Mouse (Mus musculus) kidney, postnatal 0 days (tissue): ENCODE results near the gene Tmem88b. TPM values are rescaled to one million over a fixed set of nuclear protein-coding genes. Genes with fewer than 3 reads are reported as not detected.

Source experiments
- ATAC-seq: fragments of 200-750 bp; cut with Nextera tagmentation; replicated peaks from 2 replicates; pipeline ENCODE4 v1.8.0; 2017; ENCODE audit warnings: low read depth, moderate number of reproducible peaks, moderate TSS enrichment, moderate library complexity; ENCODE audit not compliant: low FRiP score
- DNase-seq: peaks from one replicate; pipeline ENCODE4 v3.0.0-alpha.2; 2016; ENCODE audit warnings: low spot score
- H3K27ac ChIP-seq: fragments of 300-500 bp; sonication (generic); 2 replicates; pipeline ENCODE4 v1.5.1; 2014; ENCODE audit warnings: mild to moderate bottlenecking
- H3K27me3 ChIP-seq: fragments of 300-500 bp; sonication (generic); 2 replicates; pipeline ENCODE4 v1.6.1; 2014; ENCODE audit warnings: low read length, mixed read lengths; ENCODE audit not compliant: insufficient read depth
- H3K36me3 ChIP-seq: fragments of 300-500 bp; sonication (generic); 2 replicates; pipeline ENCODE4 v1.6.1; 2014; ENCODE audit warnings: low read length, mixed read lengths; ENCODE audit not compliant: insufficient read depth
- H3K4me1 ChIP-seq: fragments of 300-500 bp; sonication (generic); replicated peaks from 2 replicates; pipeline ENCODE4 v1.6.1; 2014; ENCODE audit warnings: antibody characterized with exemption, low read length, mixed read lengths; ENCODE audit not compliant: insufficient read depth
- H3K4me2 ChIP-seq: fragments of 300-500 bp; sonication (generic); 2 replicates; pipeline ENCODE4 v1.6.1; 2014; ENCODE audit warnings: mild to moderate bottlenecking, low read length, moderate library complexity, mixed read lengths
- H3K4me3 ChIP-seq: fragments of 300-500 bp; sonication (generic); replicated peaks from 2 replicates; pipeline ENCODE4 v1.5.1; 2014; ENCODE audit warnings: low read depth, low read length
- H3K9ac ChIP-seq: fragments of 300-500 bp; sonication (generic); 2 replicates; pipeline ENCODE4 v1.6.1; 2014; ENCODE audit warnings: low read depth, low read length
- H3K9me3 ChIP-seq: fragments of 300-500 bp; sonication (generic); replicated peaks from 2 replicates; pipeline ENCODE4 v1.6.1; 2016; ENCODE audit warnings: low read length, inconsistent platforms, mixed read lengths
- CTCF ChIP-seq: IDR thresholded peaks from 2 replicates; pipeline ENCODE4 v1.5.1; 2016; ENCODE audit warnings: antibody characterized with exemption, low read depth, mild to moderate bottlenecking, moderate library complexity
- WGBS: fragments of 180-500 bp; shearing (Covaris S2); extraction: QIAGEN DNeasy Blood & Tissue Kit; methylation state at CpG from one replicate; pipeline ENCODE4 v1.1.7; 2014; 5-methylcytosine and 5-hydroxymethylcytosine counted together
- polyA plus RNA-seq: library from polyadenylated mRNA; unstranded; fragments of >200 nt; fragmentation: Nextera tagmentation; extraction: Ambion mirVana; gene quantifications from 2 replicates; pipeline ENCODE4 v1.2.1, GENCODE M21; 2015

Gene Tmem88b
- polyA plus RNA-seq, 1 experiment from 2014 or later = 0.16 TPM

DNA sequence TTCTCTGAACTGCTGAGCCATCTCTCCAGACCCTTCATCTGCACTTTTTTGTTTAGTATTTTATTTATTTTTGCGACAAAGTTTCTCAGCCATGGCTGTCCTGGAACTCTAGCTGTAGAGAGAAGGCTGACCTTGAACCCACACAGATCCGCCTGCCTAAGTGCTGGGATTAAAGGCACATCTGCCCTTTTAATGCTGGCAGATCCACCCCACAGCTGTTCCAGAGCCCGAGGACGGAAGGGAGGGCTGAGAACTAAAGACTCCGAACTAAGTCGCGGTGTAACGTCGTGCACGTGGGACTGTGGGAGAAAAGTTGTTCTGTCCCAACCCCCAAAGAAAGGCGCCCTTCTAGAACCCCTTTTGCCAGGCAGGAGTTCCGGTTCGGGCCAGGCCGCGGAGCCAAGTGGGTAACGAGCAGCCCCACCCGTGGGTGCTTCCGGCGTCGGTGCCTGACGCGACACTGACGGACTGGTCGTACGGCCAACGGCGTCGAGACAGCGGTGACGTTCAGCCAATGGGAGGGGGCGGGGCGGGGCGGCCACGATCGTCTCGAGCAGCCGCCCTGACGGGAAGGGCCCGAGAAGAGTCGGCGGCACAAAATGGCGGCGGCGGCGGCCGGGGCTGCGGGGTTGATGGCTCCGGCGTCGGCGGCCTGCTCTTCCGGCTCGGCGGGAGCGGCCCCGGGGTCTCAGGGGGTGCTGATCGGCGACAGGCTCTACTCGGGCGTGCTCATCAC, 26.4 kb upstream of the Tmem88b start, which contains the start of gene Ccnl2:
Gene Ccnl2 (plus strand): TSS at position 561 of the 736 bp plus-strand sequence.
- WGBS = under 1% methylated on average over 51 of the region's 60 CpGs
- Histone ChIP-seq H3K4me3 (peak within 1 kb of the TSS; percentile 99), H3K4me2 (peak within 1 kb of the TSS; percentile 90), H3K4me1 (peaks cover 9% of the 10 kb centered on the region), H3K36me3 (peaks cover 54% of the 10 kb centered on the region), H3K9ac (peak within 1 kb of the TSS; percentile 99), H3K27ac (peak within 1 kb of the TSS; percentile 87), H3K27me3 (no peaks in the 10 kb centered on the region), H3K9me3 (no peaks in the 10 kb centered on the region)
- no peak for TF ChIP-seq CTCF
- peak; percentile 95 for DNase-seq
- peak; percentile 98 for ATAC-seq

DNA sequence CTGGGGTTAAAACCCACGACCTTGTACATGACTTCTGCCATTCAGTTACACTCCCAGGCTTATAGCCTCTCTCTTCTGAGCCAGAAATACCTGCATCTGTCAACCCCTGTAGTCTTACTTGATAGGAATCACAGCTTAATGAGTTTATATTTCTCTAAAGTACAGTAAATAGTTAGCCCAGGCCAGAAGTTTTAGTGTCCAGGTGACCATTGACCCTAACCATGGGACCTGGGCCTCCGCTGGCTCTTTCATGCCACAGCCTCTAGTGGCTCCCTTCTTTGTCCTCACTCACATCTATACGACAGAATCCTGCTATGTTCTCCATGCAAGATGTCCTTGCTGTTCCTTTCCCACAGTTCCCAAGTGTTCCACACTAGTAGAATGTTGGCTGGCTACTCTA, 22.2 kb upstream of the Tmem88b start:
- WGBS = 79% methylated on average over 3 of the region's 3 CpGs
- ATAC-seq = no peak
- DNase-seq = no peak
- no peak overlapping the region for H3K4me2 ChIP-seq
- TF ChIP-seq CTCF = no peak
- H3K36me3 ChIP-seq = peaks cover 32% of the 10 kb centered on the region
- H3K4me1 ChIP-seq = peaks cover 7% of the 10 kb centered on the region
- H3K4me3 ChIP-seq = no peak overlapping the region
- H3K9ac ChIP-seq = no peak overlapping the region
- no peaks in the 10 kb centered on the region for H3K9me3 ChIP-seq
- H3K27me3 ChIP-seq = no peaks in the 10 kb centered on the region
- H3K27ac ChIP-seq = no peak overlapping the region

DNA sequence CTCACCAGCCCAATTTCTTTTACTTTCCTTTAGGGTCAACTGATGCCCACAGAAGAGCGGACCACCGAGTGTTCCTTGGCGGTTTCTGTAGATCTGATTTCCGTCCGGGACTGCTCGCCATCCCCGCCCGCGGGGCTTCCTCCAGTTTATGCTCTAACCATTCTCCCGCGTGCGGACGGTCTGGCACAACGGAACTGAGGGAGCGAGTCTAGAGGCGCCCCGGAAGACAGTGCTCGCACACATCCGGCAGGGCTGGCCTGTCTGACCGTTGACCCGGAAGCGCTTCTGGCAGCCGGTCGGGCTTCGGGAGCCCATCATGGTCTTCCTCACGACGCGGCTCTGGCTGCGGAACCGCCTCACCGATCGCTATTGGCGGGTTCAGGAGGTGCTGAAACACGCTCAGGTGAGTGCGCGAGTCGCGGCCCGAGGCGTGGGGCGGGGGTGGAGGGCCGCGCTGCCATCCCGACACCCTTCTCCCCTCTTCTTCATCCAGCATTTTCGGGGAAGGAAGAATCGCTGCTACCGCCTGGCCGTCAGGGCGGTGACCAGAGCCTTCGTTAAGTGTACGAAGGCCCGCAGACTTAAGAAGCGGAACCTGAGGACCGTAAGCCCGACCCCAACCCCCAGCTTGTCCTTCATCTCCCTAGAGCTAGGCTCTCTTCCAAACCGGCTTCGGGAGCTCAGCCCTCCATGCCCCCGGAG, 17.8 kb upstream of the Tmem88b start:
- TF ChIP-seq CTCF = no peak
- peak overlapping the region; percentile 81 for H3K27ac ChIP-seq
- no peaks in the 10 kb centered on the region for H3K9me3 ChIP-seq
- peak overlapping the region; percentile 90 for H3K4me3 ChIP-seq
- DNase-seq (peak; percentile 97), ATAC-seq (peak; percentile 99)
- WGBS = under 1% methylated on average over 58 of the region's 58 CpGs
- H3K4me2 ChIP-seq = peak overlapping the region; percentile 80
- peaks cover 9% of the 10 kb centered on the region for H3K4me1 ChIP-seq
- H3K27me3 ChIP-seq = no peaks in the 10 kb centered on the region
- H3K9ac ChIP-seq = peak overlapping the region; percentile 90
- H3K36me3 ChIP-seq = peaks cover 11% of the 10 kb centered on the region

DNA sequence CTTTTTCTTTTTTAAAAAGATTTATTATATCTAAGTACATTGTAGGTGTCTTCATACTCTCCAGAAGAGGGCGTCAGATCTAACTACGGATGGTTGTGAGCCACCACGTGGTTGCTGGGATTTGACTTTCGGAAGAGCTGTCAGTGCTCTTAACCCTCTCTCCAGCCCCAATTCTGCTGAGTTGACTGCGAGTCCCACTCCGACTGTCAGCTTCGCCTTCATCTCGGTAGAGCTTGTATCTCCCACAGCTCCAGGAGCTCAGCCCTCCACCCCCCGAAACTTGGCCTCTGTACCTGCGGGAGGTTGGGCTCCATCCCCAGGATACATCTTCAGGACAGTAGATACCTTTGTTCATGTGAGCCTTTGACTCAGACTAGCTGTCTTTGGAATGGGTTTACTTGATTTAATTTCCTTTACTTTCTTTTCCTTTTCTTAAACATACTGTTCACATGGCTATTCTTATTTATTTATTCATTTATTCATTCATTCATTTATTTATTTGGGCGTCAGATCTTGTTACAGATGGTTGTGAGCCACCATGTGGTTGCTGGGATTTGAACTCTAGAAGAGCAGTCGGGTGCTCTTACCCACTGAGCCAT, 17.2 kb upstream of the Tmem88b start, which contains the start of gene Mrpl20:
Gene Mrpl20 (plus strand): TSS at position 138 of the 599 bp plus-strand sequence.
- H3K9me3 ChIP-seq = no peaks in the 10 kb centered on the region
- peak; percentile 58 for DNase-seq
- H3K27ac ChIP-seq = peak within 1 kb of the TSS; percentile 81
- peak; percentile 42; the same call in 1 of the 2 replicates for TF ChIP-seq CTCF
- WGBS = 13% methylated on average over 12 of the region's 12 CpGs
- peak within 1 kb of the TSS; percentile 90 for H3K9ac ChIP-seq
- H3K4me3 ChIP-seq = peak within 1 kb of the TSS; percentile 90
- H3K36me3 ChIP-seq = peaks cover 9% of the 10 kb centered on the region; the same call in 1 of the 2 replicates
- peaks cover 9% of the 10 kb centered on the region for H3K4me1 ChIP-seq
- peak within 1 kb of the TSS; percentile 80 for H3K4me2 ChIP-seq
- no peak; the same call in 1 of the 2 replicates for ATAC-seq
- no peaks in the 10 kb centered on the region for H3K27me3 ChIP-seq

DNA sequence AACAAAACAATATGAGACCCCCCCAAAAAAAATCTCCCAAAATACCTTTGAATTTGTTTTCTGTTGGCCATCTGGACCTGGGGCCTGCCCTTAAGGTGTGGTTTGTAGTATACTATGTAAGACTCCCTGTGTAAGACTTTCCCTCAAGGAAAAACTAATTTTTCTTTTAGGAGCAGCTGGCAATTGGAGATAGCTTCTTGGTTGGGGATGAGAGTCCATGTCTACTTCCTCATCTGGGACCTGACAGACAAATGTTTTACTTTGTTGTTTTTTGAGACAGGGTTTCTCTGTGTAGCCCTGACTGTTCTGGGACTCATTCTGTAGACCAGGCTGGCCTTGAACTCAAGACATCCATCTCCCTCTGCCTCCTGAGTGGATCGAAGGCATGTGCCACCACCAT, 16.4 kb upstream of the Tmem88b start:
- no peaks in the 10 kb centered on the region for H3K9me3 ChIP-seq
- ATAC-seq = no peak
- TF ChIP-seq CTCF = no peak
- DNase-seq = no peak
- H3K4me3 ChIP-seq = no peak overlapping the region
- WGBS = 92% methylated on average over 1 of the region's 1 CpGs
- H3K27ac ChIP-seq = no peak overlapping the region
- 0 out of 2 replicates have a peak, but pooled peaks cover 3% of the 10 kb centered on the region for H3K36me3 ChIP-seq
- H3K9ac ChIP-seq = no peak overlapping the region
- no peak overlapping the region for H3K4me2 ChIP-seq
- H3K4me1 ChIP-seq = peaks cover 9% of the 10 kb centered on the region
- no peaks in the 10 kb centered on the region for H3K27me3 ChIP-seq

DNA sequence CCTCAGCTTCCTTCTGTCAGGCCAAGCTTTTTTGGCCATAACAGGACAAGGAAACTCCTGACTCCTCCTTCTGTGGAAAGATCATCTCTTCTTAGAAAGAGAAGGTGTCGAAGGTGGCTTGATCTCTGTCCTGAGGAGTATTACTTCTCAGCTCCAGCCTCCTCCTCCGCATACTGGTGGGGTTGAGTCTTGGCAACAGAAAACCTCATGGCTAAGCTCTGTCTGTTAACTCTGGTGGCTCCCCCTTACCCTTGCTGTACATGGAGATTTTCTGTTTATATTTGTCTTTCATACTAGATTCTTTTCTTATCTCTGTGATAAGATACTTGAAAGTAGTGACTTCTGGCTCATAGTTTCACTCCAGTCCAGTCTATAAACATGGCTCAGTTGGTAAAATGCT, 8.1 kb upstream of the Tmem88b start:
- Histone ChIP-seq H3K36me3 (no peaks in the 10 kb centered on the region), H3K9ac (no peak overlapping the region), H3K27me3 (no peaks in the 10 kb centered on the region), H3K9me3 (no peaks in the 10 kb centered on the region), H3K4me1 (0 out of 2 replicates have a peak, but pooled peaks cover 7% of the 10 kb centered on the region), H3K27ac (no peak overlapping the region), H3K4me3 (no peak overlapping the region), H3K4me2 (no peak overlapping the region)
- ATAC-seq (no peak), DNase-seq (no peak)
- TF ChIP-seq CTCF = no peak
- 37% methylated on average over 2 of the region's 2 CpGs for WGBS
